Mouse (Mus musculus) embryonic facial prominence, embryonic 13.5 days (tissue): ENCODE data around the gene March1. TPM values are rescaled to one million over a fixed set of nuclear protein-coding genes. Genes with fewer than 3 reads are reported as not detected.

Source experiments
- ATAC-seq: fragments of 200-750 bp; cut with Nextera tagmentation; 2 replicates; pipeline ENCODE4 v1.8.0; 2017; ENCODE audit warnings: low read depth; ENCODE audit not compliant: insufficient number of reproducible peaks, insufficient read depth, low FRiP score, low TSS enrichment
- H3K27ac ChIP-seq: fragments of 300-500 bp; sonication (generic); 2 replicates; pipeline ENCODE4 v1.5.1; 2015; ENCODE audit warnings: moderate library complexity, mild to moderate bottlenecking, inconsistent platforms
- H3K27me3 ChIP-seq: fragments of 300-500 bp; sonication (generic); 2 replicates; pipeline ENCODE4 v1.6.1; 2015; ENCODE audit warnings: mild to moderate bottlenecking, inconsistent platforms
- H3K36me3 ChIP-seq: fragments of 300-500 bp; sonication (generic); 2 replicates; pipeline ENCODE4 v1.6.1; 2015; ENCODE audit warnings: mild to moderate bottlenecking, inconsistent platforms
- H3K4me1 ChIP-seq: fragments of 300-500 bp; sonication (generic); 2 replicates; pipeline ENCODE4 v1.6.1; 2015; ENCODE audit warnings: inconsistent platforms
- H3K4me2 ChIP-seq: fragments of 300-500 bp; sonication (generic); 2 replicates; pipeline ENCODE4 v1.6.1; 2015; ENCODE audit warnings: moderate library complexity, mild to moderate bottlenecking, inconsistent platforms
- H3K4me3 ChIP-seq: fragments of 300-500 bp; sonication (generic); 2 replicates; pipeline ENCODE4 v1.5.1; 2015; ENCODE audit warnings: mild to moderate bottlenecking, inconsistent platforms
- H3K9ac ChIP-seq: fragments of 300-500 bp; sonication (generic); 2 replicates; pipeline ENCODE4 v1.6.1; 2015; ENCODE audit warnings: mild to moderate bottlenecking, inconsistent platforms
- H3K9me3 ChIP-seq: fragments of 300-500 bp; sonication (generic); 2 replicates; pipeline ENCODE4 v1.6.1; 2016; ENCODE audit warnings: inconsistent platforms
- WGBS: fragments of 180-500 bp; shearing (Covaris S2); methylation state at CpG from one replicate; pipeline ENCODE4 v1.1.7; 2015; ENCODE audit warnings: mixed read lengths; 5-methylcytosine and 5-hydroxymethylcytosine counted together
- polyA plus RNA-seq: library from polyadenylated mRNA; unstranded; fragments of >200 nt; fragmentation: Nextera tagmentation; extraction: Ambion mirVana; gene quantifications from 2 replicates; pipeline ENCODE4 v1.2.1, GENCODE M21; 2015

Gene March1
- polyA plus RNA-seq, 1 experiment from 2014 or later = 0.34 TPM

DNA sequence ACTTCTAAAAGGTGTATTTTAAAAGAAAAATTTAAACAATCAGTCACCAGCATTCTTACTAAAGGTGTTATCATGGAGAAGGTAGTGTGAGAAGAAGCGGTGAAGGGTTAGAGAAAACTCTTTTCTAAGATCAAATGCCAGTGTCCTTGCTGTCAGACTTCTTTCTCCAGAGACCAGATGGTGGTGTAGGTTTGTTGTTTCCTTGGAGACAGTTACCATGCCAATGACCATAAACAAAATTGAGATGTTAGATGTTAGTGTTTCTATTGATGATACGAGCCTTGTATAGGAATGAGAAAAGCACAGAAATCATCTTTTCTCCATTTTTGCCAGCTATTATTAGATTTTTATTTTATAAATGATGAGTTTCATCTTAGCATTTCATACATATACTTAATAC is 158.1 kb downstream of the March1 start:
- Histone ChIP-seq H3K9ac (no peak overlapping the region), H3K4me1 (no peaks in the 10 kb centered on the region), H3K27ac (no peak overlapping the region), H3K4me3 (no peak overlapping the region), H3K36me3 (no peaks in the 10 kb centered on the region), H3K4me2 (no peak overlapping the region), H3K27me3 (no peaks in the 10 kb centered on the region), H3K9me3 (no peaks in the 10 kb centered on the region)
- no peak for ATAC-seq
- 79% methylated on average over 2 of the region's 2 CpGs for WGBS

DNA sequence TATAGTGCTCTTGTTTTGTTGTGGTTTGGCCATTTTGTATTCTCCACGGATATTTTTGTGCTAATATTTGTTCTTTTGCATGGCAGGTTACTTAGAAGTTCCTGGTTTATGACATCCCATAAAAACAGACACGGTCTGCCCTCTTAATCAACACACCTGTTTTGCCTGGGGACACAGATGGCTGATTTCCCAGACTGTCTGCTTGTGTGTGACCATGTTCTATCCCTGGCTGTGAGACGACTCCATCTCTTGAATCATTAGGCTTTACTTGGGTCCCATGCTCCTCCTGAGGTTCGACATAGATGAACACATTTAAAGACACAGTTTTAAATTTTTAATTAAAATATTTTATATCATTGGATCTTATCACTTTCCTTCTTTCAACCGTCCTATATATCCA is 163.5 kb downstream of the March1 start:
- Histone ChIP-seq H3K4me1 (no peaks in the 10 kb centered on the region), H3K4me3 (no peak overlapping the region), H3K4me2 (no peak overlapping the region), H3K27me3 (no peaks in the 10 kb centered on the region), H3K9me3 (no peaks in the 10 kb centered on the region), H3K27ac (no peak overlapping the region), H3K36me3 (no peaks in the 10 kb centered on the region), H3K9ac (no peak overlapping the region)
- 55% methylated on average over 5 of the region's 5 CpGs for WGBS
- no peak for ATAC-seq

DNA sequence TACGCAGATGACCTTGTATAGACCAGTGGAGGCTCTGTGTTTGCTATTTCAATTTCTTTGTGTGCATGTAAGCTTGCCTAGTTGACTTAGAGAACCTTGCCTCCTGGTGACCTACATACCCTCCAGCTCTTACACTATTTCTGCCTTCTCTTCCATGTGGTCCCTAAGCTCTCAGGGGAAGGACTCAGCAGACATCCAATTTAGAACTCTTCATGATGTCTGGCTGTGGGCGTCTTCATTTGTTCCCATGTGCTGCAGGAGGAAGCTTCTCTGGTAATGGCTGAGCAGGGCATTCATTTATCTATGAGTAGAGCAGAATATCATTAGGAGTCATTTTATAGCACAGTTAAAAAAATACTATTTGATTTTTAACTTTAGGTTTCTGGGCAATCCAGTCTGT is 195.3 kb downstream of the March1 start:
- Histone ChIP-seq H3K9ac (no peak overlapping the region), H3K36me3 (no peaks in the 10 kb centered on the region), H3K4me1 (no peaks in the 10 kb centered on the region), H3K27ac (no peak overlapping the region), H3K9me3 (no peaks in the 10 kb centered on the region), H3K4me3 (no peak overlapping the region), H3K27me3 (no peaks in the 10 kb centered on the region), H3K4me2 (no peak overlapping the region)
- no peak for ATAC-seq
- WGBS = 79% methylated on average over 2 of the region's 2 CpGs

DNA sequence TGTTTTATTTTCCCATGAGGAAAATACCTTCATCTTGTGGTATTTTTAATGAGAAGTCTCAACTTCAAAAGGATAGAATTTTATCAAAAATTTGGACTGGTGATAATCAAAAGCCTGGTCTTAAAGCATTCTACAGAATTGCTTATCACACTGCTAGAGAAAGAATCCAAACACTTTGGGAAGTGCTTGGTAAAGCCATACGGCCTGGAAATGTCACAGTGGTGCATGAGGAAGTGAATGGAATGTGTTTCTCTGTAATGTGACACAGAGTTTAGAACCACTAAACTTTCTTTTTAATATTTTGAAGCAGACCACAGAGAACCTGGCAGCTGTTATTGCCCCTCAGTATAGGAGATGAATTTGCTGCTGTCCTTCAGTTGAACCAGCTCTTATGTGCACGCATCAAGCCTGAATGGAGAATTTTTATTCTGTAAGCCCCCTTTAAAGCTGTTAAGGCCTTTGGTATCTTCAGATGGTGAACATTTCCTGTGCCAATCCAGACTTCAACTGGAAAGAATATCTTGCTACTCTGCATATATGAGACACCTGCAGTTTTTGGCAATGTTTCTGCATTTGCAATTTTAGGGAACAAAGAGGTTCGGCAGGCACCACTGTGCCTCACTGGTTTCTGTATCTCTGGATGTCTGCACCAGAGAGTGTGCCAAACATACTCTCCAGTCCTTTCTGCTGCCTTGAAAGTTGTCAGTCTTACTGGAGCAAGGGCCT is 304.8 kb downstream of the March1 start:
- H3K9me3 ChIP-seq = no peaks in the 10 kb centered on the region
- WGBS = 70% methylated on average over 3 of the region's 3 CpGs
- no peak for ATAC-seq
- H3K36me3 ChIP-seq = no peaks in the 10 kb centered on the region
- no peaks in the 10 kb centered on the region for H3K27me3 ChIP-seq
- H3K4me2 ChIP-seq = no peak overlapping the region
- no peak overlapping the region for H3K4me3 ChIP-seq
- H3K4me1 ChIP-seq = no peaks in the 10 kb centered on the region
- no peak overlapping the region for H3K27ac ChIP-seq
- H3K9ac ChIP-seq = no peak overlapping the region

DNA sequence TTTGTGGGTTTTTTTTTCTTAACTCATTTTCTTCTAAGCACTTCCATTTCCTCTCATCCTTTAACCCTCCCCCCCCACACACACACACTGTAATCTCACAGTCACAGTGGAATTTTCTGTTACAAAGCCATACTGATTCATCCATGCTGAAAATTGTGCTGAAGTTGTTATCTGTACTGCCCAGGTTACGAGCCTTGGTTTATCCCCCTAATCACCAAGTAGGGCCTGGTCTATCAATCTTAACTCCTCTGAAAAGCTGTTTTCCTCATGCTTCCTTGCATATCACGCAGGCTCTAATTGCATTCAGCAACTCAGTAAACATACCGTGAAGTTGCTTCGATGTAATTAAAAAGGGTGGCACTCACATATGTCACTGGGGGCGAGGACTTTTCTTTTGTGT is 339.2 kb downstream of the March1 start:
- Histone ChIP-seq H3K4me2 (no peak overlapping the region), H3K9me3 (no peaks in the 10 kb centered on the region), H3K4me1 (no peaks in the 10 kb centered on the region), H3K27ac (no peak overlapping the region), H3K9ac (no peak overlapping the region), H3K27me3 (no peaks in the 10 kb centered on the region), H3K36me3 (no peaks in the 10 kb centered on the region), H3K4me3 (no peak overlapping the region)
- ATAC-seq = no peak
- 49% methylated on average over 5 of the region's 5 CpGs for WGBS

DNA sequence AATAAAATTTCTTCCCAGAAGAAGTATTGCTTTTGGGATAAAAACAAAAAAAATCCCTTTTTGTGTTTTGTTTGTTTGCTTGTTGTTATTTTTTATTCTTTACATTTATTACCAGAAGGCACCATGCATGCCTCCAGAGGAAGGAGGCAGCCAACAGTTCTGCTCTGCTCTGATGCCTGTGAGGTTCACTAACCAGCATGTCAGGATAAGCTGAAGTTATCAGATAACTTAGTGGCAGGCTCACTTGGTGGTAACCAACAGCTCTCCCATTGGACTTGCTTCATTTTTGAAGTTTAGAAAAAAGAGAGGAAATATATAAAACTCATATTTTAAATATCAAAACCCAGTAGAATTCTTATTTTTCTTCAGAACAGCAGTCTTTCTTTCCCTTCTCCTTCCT is 339.8 kb downstream of the March1 start:
- no peaks in the 10 kb centered on the region for H3K9me3 ChIP-seq
- no peak overlapping the region for H3K4me3 ChIP-seq
- no peaks in the 10 kb centered on the region for H3K4me1 ChIP-seq
- no peak overlapping the region for H3K4me2 ChIP-seq
- no peak overlapping the region for H3K9ac ChIP-seq
- H3K36me3 ChIP-seq = no peaks in the 10 kb centered on the region
- no peak overlapping the region for H3K27ac ChIP-seq
- ATAC-seq = no peak
- H3K27me3 ChIP-seq = no peaks in the 10 kb centered on the region

DNA sequence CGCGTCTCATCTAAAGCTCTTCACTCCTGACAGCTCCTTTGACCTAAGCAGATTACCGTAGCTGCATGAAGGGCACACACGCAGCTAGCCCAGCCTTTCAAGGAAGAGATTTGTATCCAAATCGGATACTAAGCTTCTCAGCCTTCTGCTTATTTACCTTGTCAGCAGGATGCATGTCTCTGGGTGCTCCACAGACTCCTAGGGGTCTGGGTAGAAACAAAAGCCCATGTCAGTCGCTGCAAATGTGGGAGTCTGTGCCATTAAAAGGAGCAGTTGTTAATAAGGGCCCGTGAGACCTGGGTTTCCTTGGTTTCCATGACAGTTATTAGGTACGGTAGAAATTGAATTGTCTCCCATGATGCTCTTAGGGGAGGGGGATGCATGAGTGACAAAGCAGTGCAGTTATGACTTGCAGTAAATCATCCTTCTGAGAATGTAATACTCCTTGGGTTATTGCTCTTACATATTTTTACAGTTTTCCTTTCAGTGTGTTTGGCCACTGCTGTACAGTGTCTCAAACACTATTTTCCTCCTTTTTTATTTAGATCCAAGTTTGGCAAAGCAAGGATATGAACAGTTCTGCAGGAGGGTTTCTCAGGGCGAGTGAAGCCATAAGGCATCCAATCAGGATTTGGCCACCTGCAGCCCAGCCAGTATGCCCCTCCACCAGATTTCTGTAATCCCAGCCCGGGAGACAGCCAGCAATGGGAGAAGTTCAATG is 349.0 kb downstream of the March1 start:
- Histone ChIP-seq H3K9me3 (no peaks in the 10 kb centered on the region), H3K27ac (no peak overlapping the region), H3K36me3 (no peaks in the 10 kb centered on the region), H3K4me1 (no peaks in the 10 kb centered on the region), H3K27me3 (peaks cover 7% of the 10 kb centered on the region; the same call in 1 of the 2 replicates), H3K4me2 (no peak overlapping the region), H3K4me3 (no peak overlapping the region), H3K9ac (no peak overlapping the region)
- WGBS = 6% methylated on average over 10 of the region's 10 CpGs
- no peak for ATAC-seq

DNA sequence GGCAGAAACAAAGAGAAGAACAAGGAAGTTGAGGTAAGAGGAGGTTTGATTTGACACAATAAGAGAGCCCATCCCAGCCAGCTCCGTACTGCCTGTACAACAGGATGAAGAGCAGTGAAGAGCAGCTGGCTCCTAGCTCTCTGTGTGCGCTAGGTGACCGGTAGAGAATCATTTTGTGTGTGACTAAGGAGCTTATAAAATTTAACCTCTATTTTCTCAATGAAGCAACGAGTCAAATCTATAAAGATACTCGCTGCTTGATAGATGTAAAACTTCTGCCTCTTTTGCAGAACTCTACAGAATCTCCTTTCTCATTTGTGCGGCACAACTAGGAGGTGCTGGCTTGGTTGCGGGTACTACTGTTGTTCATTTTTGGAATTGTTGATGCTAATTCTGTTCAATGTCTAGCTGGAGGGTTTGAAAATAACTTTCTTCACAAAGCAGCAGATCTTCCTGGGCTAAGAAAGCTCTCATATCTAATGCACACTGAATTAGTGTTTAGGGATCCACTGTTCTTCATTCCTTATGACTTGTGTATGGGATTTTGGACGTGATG is 349.6 kb downstream of the March1 start:
- no peaks in the 10 kb centered on the region for H3K4me1 ChIP-seq
- no peak overlapping the region for H3K9ac ChIP-seq
- no peak overlapping the region for H3K4me2 ChIP-seq
- peaks cover 7% of the 10 kb centered on the region; the same call in 1 of the 2 replicates for H3K27me3 ChIP-seq
- 63% methylated on average over 8 of the region's 8 CpGs for WGBS
- H3K4me3 ChIP-seq = no peak overlapping the region
- no peaks in the 10 kb centered on the region for H3K9me3 ChIP-seq
- no peak for ATAC-seq
- no peak overlapping the region for H3K27ac ChIP-seq
- H3K36me3 ChIP-seq = no peaks in the 10 kb centered on the region

DNA sequence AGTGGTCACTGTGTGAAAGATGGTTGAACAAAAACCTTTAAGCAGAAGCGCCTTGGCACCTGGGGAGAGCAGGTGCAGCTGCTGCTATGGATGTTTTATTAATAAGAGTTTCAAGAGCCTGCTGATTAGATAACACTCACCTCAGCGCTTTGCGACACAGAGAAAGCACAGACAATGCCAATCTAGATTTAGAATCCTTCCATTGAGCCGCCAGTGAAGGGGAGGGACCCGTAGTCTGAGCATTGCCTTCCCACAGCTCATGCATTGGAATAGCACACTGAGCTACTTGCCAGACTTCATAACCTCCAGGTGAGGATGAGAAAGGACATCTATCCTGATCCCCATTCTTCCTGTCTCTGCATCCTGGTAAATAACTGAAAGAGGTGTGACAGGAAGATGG is 359.2 kb downstream of the March1 start:
- Histone ChIP-seq H3K4me2 (no peak overlapping the region), H3K9me3 (no peaks in the 10 kb centered on the region), H3K4me3 (no peak overlapping the region), H3K36me3 (no peaks in the 10 kb centered on the region), H3K9ac (no peak overlapping the region), H3K4me1 (no peaks in the 10 kb centered on the region), H3K27me3 (no peaks in the 10 kb centered on the region), H3K27ac (no peak overlapping the region)
- WGBS = 72% methylated on average over 5 of the region's 5 CpGs
- no peak for ATAC-seq

DNA sequence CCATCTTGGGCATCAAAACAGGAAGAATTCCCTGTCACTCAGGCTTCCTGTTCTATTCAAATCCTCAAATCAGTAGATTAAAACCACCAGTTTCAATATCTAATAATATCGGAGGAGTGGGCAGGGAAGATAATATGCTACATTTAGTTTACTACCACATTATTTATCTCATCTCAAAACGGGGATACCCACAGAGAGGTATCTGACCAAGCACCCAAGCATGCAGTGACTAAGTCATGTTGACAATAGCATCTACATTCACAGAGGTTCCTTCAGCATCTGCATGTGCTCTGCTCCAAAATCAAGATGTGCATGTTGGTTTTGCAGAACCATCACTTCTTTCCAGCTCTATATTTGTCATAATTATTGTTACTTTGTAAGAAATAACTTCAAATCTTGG is 364.3 kb downstream of the March1 start:
- 76% methylated on average over 2 of the region's 2 CpGs for WGBS
- Histone ChIP-seq H3K9me3 (no peaks in the 10 kb centered on the region), H3K27ac (no peak overlapping the region), H3K4me2 (no peak overlapping the region), H3K36me3 (no peaks in the 10 kb centered on the region), H3K27me3 (no peaks in the 10 kb centered on the region), H3K9ac (no peak overlapping the region), H3K4me1 (no peaks in the 10 kb centered on the region), H3K4me3 (no peak overlapping the region)
- ATAC-seq = no peak

DNA sequence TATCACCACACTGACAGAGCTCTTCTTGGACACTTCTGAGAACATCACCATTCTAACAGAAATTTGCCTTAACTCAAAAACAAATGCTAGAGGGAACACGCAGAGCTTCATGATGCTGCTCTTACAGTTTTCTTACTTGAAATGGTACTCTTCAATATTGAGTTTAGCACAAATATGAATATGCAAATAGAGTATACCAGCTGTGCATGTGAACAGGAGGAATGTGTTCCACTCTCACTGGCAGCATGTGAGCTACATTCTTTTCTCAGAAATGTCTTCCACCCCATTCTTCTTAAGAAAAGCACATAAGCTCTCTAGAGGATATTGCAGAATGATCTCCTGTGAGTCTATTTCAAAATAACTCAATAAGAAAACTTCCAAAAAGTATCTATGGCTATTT is 370.0 kb downstream of the March1 start:
- no peak overlapping the region for H3K4me2 ChIP-seq
- no peak overlapping the region for H3K4me3 ChIP-seq
- 84% methylated on average over 1 of the region's 1 CpGs for WGBS
- H3K36me3 ChIP-seq = no peaks in the 10 kb centered on the region
- H3K27ac ChIP-seq = no peak overlapping the region
- H3K9ac ChIP-seq = no peak overlapping the region
- no peaks in the 10 kb centered on the region for H3K9me3 ChIP-seq
- ATAC-seq = no peak
- H3K4me1 ChIP-seq = no peaks in the 10 kb centered on the region
- no peaks in the 10 kb centered on the region for H3K27me3 ChIP-seq

DNA sequence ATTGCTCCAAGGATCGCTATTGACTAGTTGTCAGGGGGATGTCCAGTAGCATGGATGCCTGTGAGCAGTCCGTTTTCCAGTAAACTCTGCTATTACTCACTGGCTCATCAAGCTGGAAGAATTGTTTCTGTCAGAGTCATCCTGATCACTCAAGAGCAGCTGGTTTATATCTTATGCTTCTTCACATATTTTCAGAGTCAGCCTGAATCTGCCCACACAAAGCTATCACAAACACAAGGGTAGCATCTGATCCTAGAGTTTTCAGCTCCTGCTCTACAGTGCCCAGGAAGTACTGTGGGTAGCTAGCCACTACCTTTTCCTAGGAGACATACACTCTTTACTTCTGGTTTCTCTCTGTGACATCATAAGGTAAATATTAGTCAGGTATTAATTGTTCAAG is 405.1 kb downstream of the March1 start:
- Histone ChIP-seq H3K4me2 (no peak overlapping the region), H3K36me3 (no peaks in the 10 kb centered on the region), H3K9ac (no peak overlapping the region), H3K27ac (no peak overlapping the region), H3K4me1 (no peaks in the 10 kb centered on the region), H3K9me3 (no peaks in the 10 kb centered on the region), H3K4me3 (no peak overlapping the region), H3K27me3 (no peaks in the 10 kb centered on the region)
- WGBS = 85% methylated on average over 2 of the region's 2 CpGs
- ATAC-seq = no peak
